Mouse (Mus musculus) CH12.LX (cell line): Measurements from ENCODE around the gene Emc10. TPM values are rescaled to one million over a fixed set of nuclear protein-coding genes. Genes with fewer than 3 reads are reported as not detected.

Source experiments
- DNase-seq: peaks from one replicate; pipeline ENCODE4 v3.0.0-alpha.2; 2013; ENCODE audit errors: extremely low read depth
- H3K27ac ChIP-seq: 2 replicates; pipeline ENCODE4 v1.5.1; 2012; ENCODE audit warnings: low read depth, mild to moderate bottlenecking, control low read depth, moderate library complexity; ENCODE audit not compliant: insufficient read depth
- H3K27me3 ChIP-seq: replicated peaks from 2 replicates; pipeline ENCODE3; 2012; ENCODE audit warnings: inconsistent platforms
- H3K36me3 ChIP-seq, 2 experiments: replicated peaks in 1 of 2; 2 replicates each; pipeline versions ENCODE3 to v1.6.1; 2012; ENCODE audit warnings: inconsistent platforms in 1 of 2, low read length in 1 of 2, mild to moderate bottlenecking in 1 of 2, mixed read lengths in 1 of 2, moderate library complexity in 1 of 2; ENCODE audit not compliant: control insufficient read depth in 1 of 2, insufficient read depth in 1 of 2
- H3K4me1 ChIP-seq, 2 experiments: 2 replicates each; pipeline ENCODE4 v1.6.1; 2012; ENCODE audit warnings: inconsistent platforms in 1 of 2, moderate library complexity in 1 of 2; ENCODE audit not compliant: insufficient read depth in 2 of 2, control insufficient read depth in 1 of 2
- H3K4me2 ChIP-seq: 2 replicates; pipeline ENCODE4 v1.6.1; 2012; ENCODE audit warnings: low read depth, mild to moderate bottlenecking, control low read depth; ENCODE audit not compliant: poor library complexity, insufficient read depth, severe bottlenecking
- H3K4me3 ChIP-seq, 3 experiments: fragments of 150-350 bp in 1 of 3; sonication (generic) in 1 of 3; replicated peaks in 1 of 3; 2 replicates each; pipeline versions ENCODE3 to v1.5.1; 2011 to 2012; ENCODE audit warnings: low read depth in 2 of 3, low read length in 2 of 3, mild to moderate bottlenecking in 2 of 3, moderate library complexity in 2 of 3, control low read depth in 1 of 3, improper control_type of control experiment in 1 of 3, inconsistent platforms in 1 of 3, mixed read lengths in 1 of 3; ENCODE audit not compliant: poor library complexity in 1 of 3
- H3K79me2 ChIP-seq: replicated peaks from 2 replicates; pipeline ENCODE4 v1.6.1; 2012; ENCODE audit warnings: mild to moderate bottlenecking, moderate library complexity; ENCODE audit not compliant: control insufficient read depth, poor library complexity, insufficient read depth, severe bottlenecking; ENCODE audit errors: extremely low read depth
- H3K9ac ChIP-seq: 2 replicates; pipeline ENCODE4 v1.6.1; 2012; ENCODE audit warnings: low read depth, mild to moderate bottlenecking, control low read depth, moderate library complexity; ENCODE audit not compliant: insufficient read depth
- H3K9me3 ChIP-seq: replicated peaks from 2 replicates; pipeline ENCODE3; 2012; ENCODE audit warnings: low read length, inconsistent platforms, mixed read lengths
- BHLHE40 ChIP-seq: IDR thresholded peaks from 2 replicates; pipeline ENCODE4 v1.6.1; 2011; ENCODE audit warnings: mild to moderate bottlenecking, low read depth, low read length, improper control_type of control experiment
- CTCF ChIP-seq, 2 experiments: IDR thresholded peaks in 1 of 2; conservative IDR thresholded peaks in 1 of 2; 2 replicates each; pipeline ENCODE4 v1.5.1; 2011 to 2012; ENCODE audit warnings: low read depth in 2 of 2, low read length in 2 of 2, improper control_type of control experiment in 1 of 2, inconsistent platforms in 1 of 2, mild to moderate bottlenecking in 1 of 2, moderate library complexity in 1 of 2
- E2F4 ChIP-seq: IDR thresholded peaks from 2 replicates; pipeline ENCODE4 v1.6.1; 2011; ENCODE audit warnings: low read depth, low read length, improper control_type of control experiment; ENCODE audit not compliant: insufficient replicate concordance
- ELF1 ChIP-seq: IDR thresholded peaks from 2 replicates; pipeline ENCODE4 v1.6.1; 2014; ENCODE audit warnings: low read depth, mild to moderate bottlenecking, inconsistent platforms, low read length, improper control_type of control experiment
- EP300 ChIP-seq: IDR thresholded peaks from 2 replicates; pipeline ENCODE4 v1.6.1; 2011; ENCODE audit warnings: low read length, improper control_type of control experiment
- ETS1 ChIP-seq: conservative IDR thresholded peaks from 2 replicates; pipeline ENCODE4 v1.6.1; 2012; ENCODE audit warnings: low read depth, mild to moderate bottlenecking, inconsistent platforms, low read length, improper control_type of control experiment, moderate library complexity
- IRF4 ChIP-seq: IDR thresholded peaks from 2 replicates; pipeline ENCODE4 v1.6.1; 2014; ENCODE audit warnings: low read depth, mild to moderate bottlenecking, inconsistent platforms, low read length, improper control_type of control experiment
- JUN ChIP-seq: IDR thresholded peaks from 2 replicates; pipeline ENCODE4 v1.6.1; 2011; ENCODE audit warnings: low read depth, mild to moderate bottlenecking, low read length, improper control_type of control experiment, moderate library complexity; ENCODE audit not compliant: insufficient read depth
- KAT2A ChIP-seq: IDR thresholded peaks from 2 replicates; pipeline ENCODE4 v1.6.1; 2012; ENCODE audit warnings: low read length, improper control_type of control experiment, inconsistent platforms; ENCODE audit not compliant: insufficient replicate concordance
- MAX ChIP-seq: IDR thresholded peaks from 2 replicates; pipeline ENCODE4 v1.6.1; 2011; ENCODE audit warnings: low read length, improper control_type of control experiment
- MXI1 ChIP-seq: IDR thresholded peaks from 2 replicates; pipeline ENCODE4 v1.6.1; 2011; ENCODE audit warnings: mild to moderate bottlenecking, low read depth, low read length, improper control_type of control experiment
- PAX5 ChIP-seq: IDR thresholded peaks from 2 replicates; pipeline ENCODE4 v1.6.1; 2012; ENCODE audit warnings: low read length, inconsistent platforms, mixed read lengths
- POLR2AphosphoS2 ChIP-seq: IDR thresholded peaks from 2 replicates; pipeline ENCODE4 v1.6.1; 2011; ENCODE audit warnings: low read depth, low read length, improper control_type of control experiment
- SIN3A ChIP-seq: IDR thresholded peaks from 2 replicates; pipeline ENCODE4 v1.6.1; 2012; ENCODE audit warnings: low read length, improper control_type of control experiment, inconsistent platforms
- SMC3 ChIP-seq: IDR thresholded peaks from 2 replicates; pipeline ENCODE4 v1.6.1; 2011; ENCODE audit warnings: low read depth, low read length, improper control_type of control experiment
- TBP ChIP-seq: conservative IDR thresholded peaks from 2 replicates; pipeline ENCODE4 v1.6.1; 2011; ENCODE audit warnings: low read depth, low read length, improper control_type of control experiment
- TCF12 ChIP-seq: IDR thresholded peaks from 2 replicates; pipeline ENCODE4 v1.6.1; 2014; ENCODE audit warnings: low read depth, mild to moderate bottlenecking, inconsistent platforms, low read length, improper control_type of control experiment
- ZC3H11A ChIP-seq: IDR thresholded peaks from 2 replicates; pipeline ENCODE4 v1.6.1; 2012; ENCODE audit warnings: low read depth, mild to moderate bottlenecking, inconsistent platforms, low read length, improper control_type of control experiment
- ZMIZ1 ChIP-seq: IDR thresholded peaks from 2 replicates; pipeline ENCODE4 v1.6.1; 2012; ENCODE audit warnings: low read depth, mild to moderate bottlenecking, inconsistent platforms, low read length, improper control_type of control experiment
- dilution Hi-C: fragments of 300-500 bp; cut with MboI; formaldehyde crosslinking; loops from 2 replicates; pipeline ENCODE4 v1.14.3; 2020; ENCODE audit warnings: low sequenced_read_pairs; ENCODE audit not compliant: extremely low pct_unique_long_range_greater_than_20kb, extremely low pct_ligation_motif_present
- in situ Hi-C: fragments of 300-500 bp; cut with MboI; formaldehyde crosslinking; loops from 3 replicates; pipeline ENCODE4 v1.14.3; 2019; ENCODE audit warnings: low sequenced_read_pairs, low pct_ligation_motif_present, low pct_unique_long_range_greater_than_20kb, mixed read lengths
- polyA plus RNA-seq: library from polyadenylated mRNA; unstranded; fragments of >175 nt; gene quantifications from 2 replicates; pipeline ENCODE4 v1.2.1, GENCODE M21; 2012; ENCODE audit warnings: low read depth; ENCODE audit not compliant: insufficient read length
- total RNA-seq, 2 experiments: library from RNA; depleted of rRNA; stranded (reverse); fragments of 300-350 nt in 1 of 2; fragments of >200 nt in 1 of 2; gene quantifications; 2 replicates each; pipeline ENCODE4 v1.2.3; 2012 to 2014

Emc10 gene
- total and polyA plus RNA-seq, 3 experiments = 14.4 to 49.1 (median 32.4) TPM

GRCm38 (mm10) chr7:44442407-44442821 is 53.9 kb downstream of the Emc10 start:
- Histone ChIP-seq H3K4me1 (no peaks in the 10 kb centered on the region), H3K36me3 (no peaks in the 10 kb centered on the region), H3K4me2 (no peak overlapping the region; the same call in 1 of the 2 replicates), H3K9me3 (no peaks in the 10 kb centered on the region), H3K27ac (no peak overlapping the region), H3K27me3 (peaks cover 93% of the 10 kb centered on the region), H3K4me3 (no peak overlapping the region), H3K79me2 (no peaks in the 10 kb centered on the region), H3K9ac (no peak overlapping the region)
- in situ Hi-C loops = no loop called here
- no peak for TF ChIP-seq ELF1
- no peak for TF ChIP-seq SIN3A
- no peak for TF ChIP-seq MXI1
- TF ChIP-seq TCF12 = no peak
- no peak for TF ChIP-seq KAT2A
- TF ChIP-seq SMC3 = no peak
- no peak for TF ChIP-seq POLR2AphosphoS2
- TF ChIP-seq TBP = no peak
- TF ChIP-seq ETS1 = no peak
- TF ChIP-seq MAX = no peak
- TF ChIP-seq IRF4 = no peak
- dilution Hi-C loops = no loop called here
- no peak for DNase-seq

GRCm38 (mm10) chr7:44441648-44442109 is 54.6 kb downstream of the Emc10 start:
- no peaks in the 10 kb centered on the region for H3K4me1 ChIP-seq
- no peaks in the 10 kb centered on the region for H3K79me2 ChIP-seq
- dilution Hi-C loops = no loop called here
- H3K9me3 ChIP-seq = no peaks in the 10 kb centered on the region
- no peak overlapping the region for H3K27ac ChIP-seq
- no peak for TF ChIP-seq E2F4
- no peak for TF ChIP-seq EP300
- TF ChIP-seq BHLHE40 = no peak
- no peak for TF ChIP-seq ZMIZ1
- TF ChIP-seq CTCF (conservative IDR thresholded peaks at IDR 0.05 in 1 of 2, IDR thresholded peaks at IDR 0.05 in 1 of 2; ENCODE audit: low read depth in 2 of 2, low read length in 2 of 2) = no peak
- no peak for TF ChIP-seq JUN
- TF ChIP-seq KAT2A = no peak
- no peak for TF ChIP-seq PAX5
- no peak for TF ChIP-seq SIN3A
- TF ChIP-seq ETS1 = no peak
- no peak for TF ChIP-seq ZC3H11A
- no peak overlapping the region for H3K4me3 ChIP-seq
- no peaks in the 10 kb centered on the region for H3K36me3 ChIP-seq
- no peak overlapping the region for H3K4me2 ChIP-seq
- in situ Hi-C loops = no loop called here
- peaks cover 92% of the 10 kb centered on the region for H3K27me3 ChIP-seq
- DNase-seq = no peak
- H3K9ac ChIP-seq = no peak overlapping the region
